Mouse (Mus musculus) forebrain, embryonic 16.5 days (tissue): ENCODE data around the gene Rwdd3. TPM values are rescaled to one million over a fixed set of nuclear protein-coding genes. Genes with fewer than 3 reads are reported as not detected.

ENCODE experiments used
- ATAC-seq: fragments of 200-750 bp; cut with Nextera tagmentation; 2 replicates; pipeline ENCODE4 v1.8.0; 2017; ENCODE audit warnings: mild to moderate bottlenecking, moderate library complexity
- H3K27ac ChIP-seq: fragments of 300-500 bp; sonication (generic); 2 replicates; pipeline ENCODE4 v1.5.1; 2014; ENCODE audit warnings: low read length, control low read depth
- H3K27me3 ChIP-seq: fragments of 300-500 bp; sonication (generic); replicated peaks from 2 replicates; pipeline ENCODE4 v1.6.1; 2014; ENCODE audit warnings: low read length; ENCODE audit not compliant: control insufficient read depth, insufficient read depth
- H3K36me3 ChIP-seq: fragments of 300-500 bp; sonication (generic); 2 replicates; pipeline ENCODE4 v1.6.1; 2014; ENCODE audit not compliant: control insufficient read depth, insufficient read depth
- H3K4me1 ChIP-seq: fragments of 300-500 bp; sonication (generic); replicated peaks from 2 replicates; pipeline ENCODE4 v1.6.1; 2014; ENCODE audit warnings: low read length; ENCODE audit not compliant: control insufficient read depth, insufficient read depth
- H3K4me2 ChIP-seq: fragments of 300-500 bp; sonication (generic); 2 replicates; pipeline ENCODE4 v1.6.1; 2014; ENCODE audit warnings: mild to moderate bottlenecking, low read length, control low read depth
- H3K4me3 ChIP-seq: fragments of 300-500 bp; sonication (generic); replicated peaks from 2 replicates; pipeline ENCODE4 v1.5.1; 2014; ENCODE audit warnings: mild to moderate bottlenecking, low read length, control low read depth
- H3K9ac ChIP-seq: fragments of 300-500 bp; sonication (generic); replicated peaks from 2 replicates; pipeline ENCODE4 v1.6.1; 2014; ENCODE audit warnings: low read depth, low read length, control low read depth
- H3K9me3 ChIP-seq: fragments of 300-500 bp; sonication (generic); 2 replicates; pipeline ENCODE4 v1.6.1; 2016; ENCODE audit warnings: low read length; ENCODE audit not compliant: control insufficient read depth
- WGBS: fragments of 180-500 bp; shearing (Covaris S2); extraction: QIAGEN DNeasy Blood & Tissue Kit; methylation state at CpG from one replicate; pipeline ENCODE4 v1.1.7; 2014; 5-methylcytosine and 5-hydroxymethylcytosine counted together
- polyA plus RNA-seq: library from polyadenylated mRNA; unstranded; fragments of >200 nt; fragmentation: Nextera tagmentation; extraction: Ambion mirVana; gene quantifications from 2 replicates; pipeline ENCODE4 v1.2.1, GENCODE M21; 2015

Rwdd3 gene
- polyA plus RNA-seq, 1 experiment from 2014 or later = 18.5 TPM

DNA sequence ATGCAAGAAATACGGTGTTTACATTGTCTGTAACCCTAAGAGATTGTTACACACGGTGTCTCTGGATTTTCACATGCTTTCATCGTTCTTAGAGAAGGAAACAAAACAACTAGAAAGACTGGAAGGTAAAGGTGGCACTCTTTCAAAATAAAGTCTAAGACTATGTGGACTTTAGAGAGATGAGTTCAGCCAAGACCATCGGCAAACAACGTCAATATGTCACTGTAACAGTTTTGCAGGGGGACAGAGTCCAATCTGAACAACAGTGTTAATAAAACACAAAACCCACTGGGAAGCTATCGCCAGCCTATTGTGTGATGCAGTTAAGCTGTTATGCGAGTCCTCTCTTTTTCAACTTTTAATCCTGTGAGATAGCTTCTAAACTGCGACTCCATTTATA is 2.9 kb downstream of the Rwdd3 start:
- Histone ChIP-seq H3K27ac (no peak overlapping the region), H3K9ac (no peak overlapping the region), H3K4me2 (no peak overlapping the region), H3K9me3 (peaks cover 3% of the 10 kb centered on the region; the same call in 1 of the 2 replicates), H3K4me1 (peaks cover 2% of the 10 kb centered on the region; the same call in 1 of the 2 replicates), H3K27me3 (no peaks in the 10 kb centered on the region), H3K36me3 (no peaks in the 10 kb centered on the region), H3K4me3 (no peak overlapping the region)
- no peak for ATAC-seq
- 90% methylated on average over 8 of the region's 8 CpGs for WGBS

DNA sequence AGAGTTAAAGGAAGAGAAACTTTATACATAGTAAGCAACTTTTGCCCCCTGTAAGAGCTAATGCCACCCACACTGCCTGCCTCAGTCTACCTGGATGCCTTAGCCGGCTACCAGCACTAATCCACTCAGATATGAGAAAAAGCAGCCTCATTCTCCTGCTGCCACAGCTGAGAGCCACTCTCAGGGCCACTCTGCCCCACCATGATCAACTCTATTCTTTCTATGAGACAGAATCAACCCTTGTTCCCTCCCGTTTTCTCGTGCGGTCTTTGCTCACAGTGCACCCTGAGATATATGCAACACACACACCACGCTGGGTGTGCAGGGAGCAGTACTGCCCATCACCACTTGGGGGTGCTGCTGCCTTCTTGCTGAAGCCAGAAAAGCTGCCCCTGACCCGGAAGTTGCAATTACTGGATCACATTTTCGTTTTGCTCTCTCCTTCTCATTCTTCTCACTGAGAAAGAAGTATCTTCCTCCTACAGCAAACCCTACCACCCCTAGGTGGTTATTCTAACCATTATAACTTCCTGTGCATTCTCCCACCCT is 8.2 kb downstream of the Rwdd3 start:
- ATAC-seq = no peak
- 35% methylated on average over 7 of the region's 7 CpGs for WGBS
- peaks cover 13% of the 10 kb centered on the region for H3K4me1 ChIP-seq
- peaks cover 3% of the 10 kb centered on the region; the same call in 1 of the 2 replicates for H3K9me3 ChIP-seq
- H3K4me3 ChIP-seq = no peak overlapping the region
- no peaks in the 10 kb centered on the region for H3K27me3 ChIP-seq
- H3K9ac ChIP-seq = no peak overlapping the region
- H3K27ac ChIP-seq = no peak overlapping the region
- H3K36me3 ChIP-seq = no peaks in the 10 kb centered on the region
- H3K4me2 ChIP-seq = no peak overlapping the region

DNA sequence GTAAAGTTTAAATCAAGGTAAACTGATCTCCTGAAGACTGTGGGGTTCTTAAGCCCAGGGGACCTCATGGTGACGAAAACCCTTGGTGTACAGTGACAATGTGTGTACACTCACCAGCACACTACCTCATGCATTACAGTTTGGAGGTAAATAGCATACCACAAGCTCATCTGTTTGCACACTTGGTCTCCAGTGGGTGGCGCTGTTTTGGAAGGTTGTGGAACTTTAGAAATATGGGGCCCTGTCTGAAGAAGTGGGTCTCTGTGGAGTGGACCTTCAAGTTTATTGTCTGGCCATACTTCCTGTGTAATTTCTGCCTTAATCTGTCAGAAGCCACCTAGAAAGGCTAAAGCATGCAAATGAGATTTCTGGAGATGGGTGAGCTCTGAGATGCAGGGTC is 9.8 kb downstream of the Rwdd3 start:
- peaks cover 2% of the 10 kb centered on the region; the same call in 1 of the 2 replicates for H3K9me3 ChIP-seq
- no peak overlapping the region for H3K9ac ChIP-seq
- 47% methylated on average over 2 of the region's 2 CpGs for WGBS
- H3K36me3 ChIP-seq = no peaks in the 10 kb centered on the region
- H3K4me2 ChIP-seq = no peak overlapping the region
- peaks cover 27% of the 10 kb centered on the region for H3K4me1 ChIP-seq
- no peaks in the 10 kb centered on the region for H3K27me3 ChIP-seq
- H3K4me3 ChIP-seq = no peak overlapping the region
- H3K27ac ChIP-seq = no peak overlapping the region
- no peak for ATAC-seq

DNA sequence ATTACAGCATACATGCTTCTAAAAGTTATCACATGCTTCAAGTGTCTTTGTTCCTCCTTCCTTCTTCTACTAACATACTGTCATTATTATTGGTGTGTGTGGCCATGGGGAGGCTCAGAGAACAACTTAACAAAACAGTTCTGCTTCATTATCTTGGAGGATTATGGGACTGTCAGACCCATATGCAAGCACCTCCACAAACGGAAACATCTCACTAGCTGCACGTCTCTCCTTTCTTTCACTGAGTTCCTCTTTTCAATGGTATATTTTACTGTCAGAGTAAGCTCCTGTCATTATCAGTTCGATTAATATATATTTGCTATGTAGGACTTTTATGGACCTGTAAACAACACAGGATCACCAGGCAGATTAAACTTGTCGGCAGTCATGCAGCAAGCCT is 11.1 kb downstream of the Rwdd3 start:
- Histone ChIP-seq H3K4me2 (no peak overlapping the region), H3K4me3 (no peak overlapping the region), H3K9me3 (no peaks in the 10 kb centered on the region), H3K4me1 (peaks cover 33% of the 10 kb centered on the region), H3K27me3 (no peaks in the 10 kb centered on the region), H3K9ac (no peak overlapping the region), H3K36me3 (no peaks in the 10 kb centered on the region), H3K27ac (no peak overlapping the region; the same call in 1 of the 2 replicates)
- no peak for ATAC-seq
- 59% methylated on average over 4 of the region's 4 CpGs for WGBS

DNA sequence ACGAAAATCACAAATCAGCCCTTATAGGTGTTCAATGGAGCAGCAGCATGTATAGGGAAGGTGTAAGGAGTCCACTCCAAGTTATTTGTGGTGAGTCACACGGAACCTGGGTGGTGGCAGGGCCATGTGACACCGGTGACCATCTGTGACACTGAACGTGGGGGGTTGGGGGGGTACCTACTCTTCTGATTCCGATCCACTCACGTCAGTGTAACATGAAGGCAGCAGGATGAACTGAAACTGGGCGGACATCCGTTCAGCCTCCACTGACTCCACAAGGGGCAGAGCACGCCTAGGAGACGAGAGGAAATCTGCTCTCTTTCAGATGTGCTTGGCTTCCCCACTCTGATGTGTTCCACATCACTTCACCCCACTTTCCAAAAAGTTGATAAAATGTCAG is 11.9 kb downstream of the Rwdd3 start:
- no peaks in the 10 kb centered on the region for H3K9me3 ChIP-seq
- 51% methylated on average over 10 of the region's 10 CpGs for WGBS
- H3K4me1 ChIP-seq = peaks cover 33% of the 10 kb centered on the region
- peak overlapping the region; percentile 45; the same call in 1 of the 2 replicates for H3K4me2 ChIP-seq
- peak overlapping the region; percentile 70 for H3K27ac ChIP-seq
- no peak overlapping the region for H3K9ac ChIP-seq
- H3K27me3 ChIP-seq = no peaks in the 10 kb centered on the region
- H3K4me3 ChIP-seq = no peak overlapping the region
- H3K36me3 ChIP-seq = no peaks in the 10 kb centered on the region
- ATAC-seq = peak; percentile 34

DNA sequence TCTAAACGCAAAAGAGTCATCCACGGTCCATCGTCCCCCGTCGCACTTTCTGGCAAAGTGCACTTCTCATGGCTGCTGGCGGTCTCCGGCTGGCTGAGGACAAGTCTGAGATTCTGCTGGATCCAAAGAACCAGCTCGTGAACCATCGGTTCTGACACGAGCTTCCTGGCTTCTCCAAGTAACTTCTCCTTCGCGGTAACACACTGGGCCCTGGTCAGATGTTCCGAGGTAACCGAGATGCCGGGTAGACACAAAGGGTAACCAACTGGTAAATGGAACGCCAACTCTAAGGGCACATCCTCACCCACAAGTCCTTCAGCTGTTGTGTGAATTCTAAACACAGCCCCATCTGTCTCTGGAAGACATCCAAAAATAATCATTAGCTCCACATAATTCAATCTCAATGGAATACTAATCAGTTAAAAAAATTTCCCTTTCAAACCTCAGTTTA is 12.6 kb downstream of the Rwdd3 start:
- H3K4me1 ChIP-seq = peaks cover 33% of the 10 kb centered on the region
- H3K4me2 ChIP-seq = peak overlapping the region; percentile 45
- H3K4me3 ChIP-seq = peak overlapping the region; percentile 21
- 58% methylated on average over 16 of the region's 16 CpGs for WGBS
- H3K9ac ChIP-seq = peak overlapping the region; percentile 16; the same call in 1 of the 2 replicates
- ATAC-seq = peak; percentile 41
- H3K27ac ChIP-seq = peak overlapping the region; percentile 70
- H3K9me3 ChIP-seq = no peaks in the 10 kb centered on the region
- H3K27me3 ChIP-seq = no peaks in the 10 kb centered on the region
- H3K36me3 ChIP-seq = no peaks in the 10 kb centered on the region

DNA sequence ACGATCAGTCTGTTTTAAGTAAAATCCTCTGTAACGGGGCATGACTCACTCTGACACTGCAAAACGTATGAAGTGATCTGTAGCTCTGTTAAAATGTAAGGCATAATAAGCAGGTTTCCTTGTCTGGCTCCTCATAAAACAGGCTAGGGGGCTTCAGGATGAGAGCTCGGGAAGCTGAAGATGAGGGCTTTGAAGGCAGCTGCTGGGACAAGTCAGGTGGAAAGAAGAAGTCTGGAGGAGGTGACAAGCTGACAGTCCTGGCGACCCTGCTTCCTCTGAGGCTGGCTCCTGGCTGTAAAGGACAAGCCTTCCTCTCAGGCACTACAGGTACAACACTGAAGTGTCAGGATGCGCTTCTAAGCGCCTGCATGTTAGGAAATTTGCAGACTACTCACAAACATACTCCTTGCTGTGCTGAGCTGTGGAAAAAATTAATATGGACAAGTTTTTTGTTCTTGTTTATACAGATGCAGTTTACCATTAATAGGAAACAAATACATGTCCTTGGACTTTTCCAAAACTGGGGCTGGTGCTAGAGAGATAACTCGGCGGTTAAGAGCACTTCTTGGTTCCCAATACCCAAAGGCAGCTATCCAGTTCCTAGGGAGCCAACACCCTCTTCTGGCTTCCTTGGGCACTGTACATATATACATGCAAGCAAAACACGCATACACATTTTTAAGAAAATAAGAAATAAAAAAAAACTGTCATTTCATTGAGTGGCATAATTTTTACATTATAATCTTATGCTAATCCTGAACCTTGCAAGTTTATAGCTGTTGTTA is 13.8 kb downstream of the Rwdd3 start:
- Histone ChIP-seq H3K36me3 (no peaks in the 10 kb centered on the region), H3K4me3 (peak overlapping the region; percentile 6), H3K27ac (peak overlapping the region; percentile 34), H3K4me2 (peak overlapping the region; percentile 36), H3K9ac (no peak overlapping the region), H3K9me3 (no peaks in the 10 kb centered on the region), H3K27me3 (no peaks in the 10 kb centered on the region), H3K4me1 (peaks cover 33% of the 10 kb centered on the region)
- WGBS = 50% methylated on average over 10 of the region's 10 CpGs
- no peak for ATAC-seq

DNA sequence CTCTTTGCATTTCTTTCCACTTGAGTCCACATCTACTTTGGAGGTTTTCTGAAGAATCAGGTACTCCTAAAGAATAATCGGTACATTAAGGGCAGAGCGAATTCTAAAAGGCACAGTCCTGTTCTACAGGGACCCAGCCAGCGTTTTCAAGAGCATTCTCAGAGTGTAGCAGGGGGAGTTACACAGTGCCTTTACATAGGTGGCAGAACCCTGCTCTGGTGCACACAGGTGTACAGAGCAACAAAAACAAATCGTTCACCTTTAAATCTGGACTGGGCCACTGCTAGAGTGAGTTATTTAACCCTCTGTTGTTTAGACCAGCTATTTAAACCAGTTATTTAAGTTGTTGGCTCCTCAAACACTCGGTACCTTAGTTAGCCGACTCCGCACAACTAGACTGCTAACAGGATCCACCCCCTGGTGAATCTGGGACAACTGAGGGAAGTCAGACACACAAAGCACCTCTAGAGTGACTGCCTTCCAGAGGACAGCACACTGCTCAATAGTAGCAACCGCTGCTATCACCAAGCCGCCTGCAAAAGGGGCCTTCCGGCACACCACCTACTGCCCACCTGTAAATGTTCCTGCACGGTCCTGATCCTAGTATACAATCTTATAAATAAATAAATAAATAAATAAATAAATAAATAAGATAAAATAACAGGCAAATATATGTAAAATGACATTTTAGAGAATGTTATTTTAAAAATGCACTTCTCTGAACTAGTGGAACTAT is 14.9 kb downstream of the Rwdd3 start:
- peak; percentile 66 for ATAC-seq
- no peaks in the 10 kb centered on the region for H3K27me3 ChIP-seq
- peak overlapping the region; percentile 17 for H3K4me3 ChIP-seq
- peak overlapping the region; percentile 37 for H3K4me2 ChIP-seq
- 23% methylated on average over 11 of the region's 11 CpGs for WGBS
- no peaks in the 10 kb centered on the region for H3K9me3 ChIP-seq
- H3K27ac ChIP-seq = peak overlapping the region; percentile 62
- H3K4me1 ChIP-seq = peaks cover 33% of the 10 kb centered on the region
- H3K9ac ChIP-seq = peak overlapping the region; percentile 3
- no peaks in the 10 kb centered on the region for H3K36me3 ChIP-seq

DNA sequence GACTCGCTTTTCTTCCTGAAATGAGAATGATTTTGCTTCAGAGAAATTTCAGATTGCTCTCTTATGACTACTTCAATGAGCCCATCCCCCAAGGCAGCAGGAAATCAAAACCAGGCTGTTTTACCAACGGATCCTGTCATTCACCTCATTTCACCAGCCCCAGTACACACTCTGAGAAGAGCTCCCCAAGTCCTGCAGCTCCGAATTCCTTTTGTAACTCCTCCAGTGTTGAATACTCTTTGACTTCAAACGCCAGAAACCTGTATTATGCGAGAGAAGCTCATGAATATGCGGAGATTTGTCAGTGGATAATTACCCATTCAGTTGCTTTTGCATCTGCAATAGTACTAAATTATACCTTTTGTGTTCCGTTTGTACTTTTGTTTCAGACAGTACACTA is 15.5 kb downstream of the Rwdd3 start:
- H3K4me3 ChIP-seq = peak overlapping the region; percentile 17
- WGBS = 4% methylated on average over 7 of the region's 7 CpGs
- H3K9me3 ChIP-seq = no peaks in the 10 kb centered on the region
- peak; percentile 79 for ATAC-seq
- H3K27ac ChIP-seq = peak overlapping the region; percentile 62
- no peaks in the 10 kb centered on the region for H3K27me3 ChIP-seq
- peaks cover 33% of the 10 kb centered on the region for H3K4me1 ChIP-seq
- H3K36me3 ChIP-seq = no peaks in the 10 kb centered on the region
- H3K4me2 ChIP-seq = peak overlapping the region; percentile 37
- H3K9ac ChIP-seq = peak overlapping the region; percentile 3
